Mouse (Mus musculus): ENCODE results near the gene 1700016D06Rik. TPM values are rescaled to one million over a fixed set of nuclear protein-coding genes. Genes with fewer than 3 reads are reported as not detected.
A peak's percentile ranks its signal among the peaks of the same experiment; 100 is the strongest.

1700016D06Rik gene
- polyA plus RNA-seq, 1 experiment from 2014 or later: not detected

DNA sequence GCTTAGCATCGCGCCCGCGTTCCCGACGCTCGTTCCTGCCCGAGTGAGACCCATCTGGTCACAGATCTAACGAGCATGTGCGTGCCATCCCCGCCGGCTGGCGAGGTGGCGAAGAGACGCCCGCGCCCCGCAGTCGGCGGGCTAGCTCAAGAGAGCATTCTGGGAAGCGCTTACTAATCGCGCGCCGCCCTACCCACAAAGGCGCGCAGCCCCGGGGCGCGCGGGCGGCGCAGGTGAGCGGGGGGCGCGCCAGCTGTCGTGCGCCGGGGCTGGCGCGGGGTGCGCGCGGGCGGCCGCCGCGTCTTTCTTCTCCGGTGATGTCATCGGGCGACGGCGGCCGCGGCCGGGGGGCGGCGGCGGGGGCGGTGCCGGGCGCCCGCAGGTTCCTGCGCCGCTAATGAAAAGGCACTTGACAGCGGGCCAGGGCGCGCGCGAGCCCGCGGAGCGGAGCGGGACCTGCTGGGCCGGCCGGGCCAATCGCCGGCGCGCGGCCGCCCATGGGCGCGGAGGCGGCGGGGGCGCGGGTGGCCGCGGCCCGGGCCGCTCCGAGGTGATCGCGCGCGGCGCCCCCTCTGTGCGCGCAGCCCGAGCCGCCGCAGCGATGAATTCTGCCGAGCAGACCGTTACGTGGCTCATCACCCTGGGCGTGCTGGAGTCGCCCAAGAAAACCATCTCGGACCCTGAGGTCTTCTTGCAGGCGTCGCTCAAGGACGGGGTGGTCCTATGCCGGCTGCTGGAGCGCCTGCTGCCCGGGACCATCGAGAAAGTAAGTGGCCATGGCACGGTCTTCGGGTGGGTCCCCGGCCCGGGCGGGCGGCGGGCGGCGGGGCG, 27.0 kb upstream of the 1700016D06Rik start, which contains the start of gene Arhgef7:
Gene Arhgef7 (plus strand): TSS at position 71 of the 831 bp plus-strand sequence.
- H3K9ac ChIP-seq (replicated peaks): peak within 1 kb of the TSS; percentile 89
- H3K4me3 ChIP-seq (replicated peaks): peak within 1 kb of the TSS; percentile 71
- no peaks in the 10 kb centered on the region for H3K9me3 ChIP-seq
- no peaks in the 10 kb centered on the region for H3K36me3 ChIP-seq
- H3K27me3 ChIP-seq: peaks cover 43% of the 10 kb centered on the region
- ATAC-seq (ENCODE audit: insufficient number of reproducible peaks, insufficient read depth, low FRiP score, low TSS enrichment, low read depth): peak; percentile 54
- H3K27ac ChIP-seq: peak within 1 kb of the TSS; percentile 87
- WGBS: under 1% methylated on average over 106 of the region's 127 CpGs
- H3K4me2 ChIP-seq: peak within 1 kb of the TSS; percentile 78
- peaks cover 37% of the 10 kb centered on the region for H3K4me1 ChIP-seq (replicated peaks)

DNA sequence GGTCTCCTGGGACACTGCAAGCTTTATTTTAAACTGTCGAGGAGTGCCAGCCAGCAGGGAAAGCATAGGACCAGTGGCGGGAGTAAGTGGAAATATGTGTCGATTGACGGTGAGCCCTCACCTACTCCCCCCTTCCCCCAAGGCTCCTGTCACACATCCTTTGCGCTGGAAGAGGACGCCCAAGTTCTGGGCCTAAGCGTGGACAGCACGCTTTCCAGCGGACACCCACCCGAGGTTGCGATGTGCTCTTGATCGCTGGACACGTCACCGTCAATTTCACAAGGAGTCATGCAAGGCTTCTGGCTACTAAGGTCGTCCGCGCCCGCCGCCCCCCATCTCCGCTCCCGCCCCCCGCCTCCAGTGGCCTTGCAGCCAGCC, 26.4 kb upstream of the 1700016D06Rik start:
- ATAC-seq (ENCODE audit: insufficient number of reproducible peaks, insufficient read depth, low FRiP score, low TSS enrichment, low read depth): 0 out of 2 replicates have a peak, but pooled peaks have one; percentile 27
- Histone ChIP-seq H3K9me3 (no peaks in the 10 kb centered on the region), H3K27me3 (peaks cover 44% of the 10 kb centered on the region), H3K4me3 (replicated peaks) (peak overlapping the region; percentile 71), H3K4me1 (replicated peaks) (peaks cover 37% of the 10 kb centered on the region), H3K9ac (replicated peaks) (peak overlapping the region; percentile 89), H3K4me2 (peak overlapping the region; percentile 78), H3K36me3 (no peaks in the 10 kb centered on the region), H3K27ac (no peak overlapping the region)
- under 1% methylated on average over 22 of the region's 22 CpGs for WGBS

DNA sequence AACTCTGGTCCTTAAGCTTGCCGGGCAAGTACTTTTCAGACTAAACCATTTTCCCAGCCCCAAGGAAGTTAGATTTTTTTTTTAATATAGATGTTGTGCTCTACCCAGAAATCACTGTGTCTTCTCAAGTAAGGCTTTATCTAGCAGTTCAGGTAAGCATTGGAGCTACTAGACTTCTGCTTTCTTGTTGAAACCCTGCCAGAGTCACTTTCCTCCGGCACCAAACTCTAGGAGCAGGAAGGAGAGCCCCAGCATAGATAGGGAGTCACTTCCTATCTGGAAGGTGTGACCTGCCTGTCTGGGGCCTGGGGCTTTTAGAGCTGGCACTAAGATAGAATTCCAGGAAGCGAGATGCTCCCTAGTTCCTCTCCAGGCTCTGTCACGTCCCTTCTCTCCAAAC, 16.3 kb upstream of the 1700016D06Rik start:
- no peak overlapping the region for H3K27ac ChIP-seq
- H3K4me3 ChIP-seq (replicated peaks): no peak overlapping the region
- peaks cover 7% of the 10 kb centered on the region for H3K4me1 ChIP-seq (replicated peaks)
- no peak overlapping the region for H3K4me2 ChIP-seq
- no peaks in the 10 kb centered on the region for H3K9me3 ChIP-seq
- 74% methylated on average over 4 of the region's 4 CpGs for WGBS
- no peaks in the 10 kb centered on the region for H3K36me3 ChIP-seq
- no peak overlapping the region for H3K9ac ChIP-seq (replicated peaks)
- no peak for ATAC-seq (ENCODE audit: insufficient number of reproducible peaks, insufficient read depth, low FRiP score, low TSS enrichment, low read depth)
- H3K27me3 ChIP-seq: peaks cover 3% of the 10 kb centered on the region; the same call in 1 of the 2 replicates

DNA sequence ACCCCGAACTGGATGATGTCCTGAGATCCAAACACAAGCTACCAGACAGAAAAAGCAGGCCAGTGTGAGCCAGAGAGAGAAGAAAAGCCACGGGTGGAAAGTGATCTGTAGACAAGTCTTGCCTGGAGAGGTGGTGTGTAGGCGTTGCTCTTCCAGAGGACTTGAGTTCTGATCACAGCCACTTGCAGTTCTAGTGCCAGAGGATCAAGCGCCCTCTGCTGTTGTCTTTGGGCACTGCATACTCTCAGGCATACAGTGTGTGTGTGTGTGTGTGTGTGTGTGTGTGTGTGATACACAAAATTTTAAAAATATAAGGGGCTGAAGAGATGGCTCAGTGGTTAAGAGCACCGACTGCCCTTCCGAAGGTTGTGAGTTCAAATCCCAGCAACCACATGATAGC, 11.4 kb upstream of the 1700016D06Rik start:
- 82% methylated on average over 6 of the region's 6 CpGs for WGBS
- no peak overlapping the region for H3K4me2 ChIP-seq
- ATAC-seq (ENCODE audit: insufficient number of reproducible peaks, insufficient read depth, low FRiP score, low TSS enrichment, low read depth): no peak

DNA sequence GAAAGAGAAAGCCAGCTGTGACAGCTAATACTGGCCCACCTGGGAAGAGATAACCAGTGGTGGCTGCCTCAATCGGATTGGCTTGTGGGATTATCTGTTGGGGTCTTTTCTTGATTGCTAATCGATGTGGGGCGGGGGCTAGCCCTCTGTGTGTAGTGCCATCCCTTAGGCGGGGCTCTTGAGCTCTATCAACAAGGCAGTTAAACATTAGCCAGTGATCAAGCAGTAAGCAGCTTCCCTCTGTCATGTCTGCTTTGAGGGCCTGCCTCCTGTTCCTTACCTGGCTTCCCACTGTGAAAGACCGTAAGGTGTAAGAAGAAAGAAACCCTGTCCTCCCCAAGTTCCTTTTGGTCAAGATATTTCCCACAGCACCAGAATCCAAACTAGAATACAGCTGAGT, 9.6 kb upstream of the 1700016D06Rik start:
- peaks cover 7% of the 10 kb centered on the region for H3K4me1 ChIP-seq (replicated peaks)
- ATAC-seq (ENCODE audit: insufficient number of reproducible peaks, insufficient read depth, low FRiP score, low TSS enrichment, low read depth): no peak
- H3K27ac ChIP-seq: no peak overlapping the region
- H3K9me3 ChIP-seq: no peaks in the 10 kb centered on the region
- H3K4me2 ChIP-seq: no peak overlapping the region
- no peak overlapping the region for H3K9ac ChIP-seq (replicated peaks)
- H3K27me3 ChIP-seq: peaks cover 7% of the 10 kb centered on the region; the same call in 1 of the 2 replicates
- WGBS: 62% methylated on average over 5 of the region's 5 CpGs
- H3K4me3 ChIP-seq (replicated peaks): no peak overlapping the region
- H3K36me3 ChIP-seq: no peaks in the 10 kb centered on the region

More for the DNA sequence above, 11.4 kb upstream of the 1700016D06Rik start:
- Histone ChIP-seq H3K4me3 (replicated peaks) (no peak overlapping the region), H3K27ac (no peak overlapping the region), H3K9me3 (no peaks in the 10 kb centered on the region), H3K36me3 (no peaks in the 10 kb centered on the region), H3K27me3 (peaks cover 7% of the 10 kb centered on the region; the same call in 1 of the 2 replicates), H3K4me1 (replicated peaks) (peaks cover 7% of the 10 kb centered on the region), H3K9ac (replicated peaks) (no peak overlapping the region)

DNA sequence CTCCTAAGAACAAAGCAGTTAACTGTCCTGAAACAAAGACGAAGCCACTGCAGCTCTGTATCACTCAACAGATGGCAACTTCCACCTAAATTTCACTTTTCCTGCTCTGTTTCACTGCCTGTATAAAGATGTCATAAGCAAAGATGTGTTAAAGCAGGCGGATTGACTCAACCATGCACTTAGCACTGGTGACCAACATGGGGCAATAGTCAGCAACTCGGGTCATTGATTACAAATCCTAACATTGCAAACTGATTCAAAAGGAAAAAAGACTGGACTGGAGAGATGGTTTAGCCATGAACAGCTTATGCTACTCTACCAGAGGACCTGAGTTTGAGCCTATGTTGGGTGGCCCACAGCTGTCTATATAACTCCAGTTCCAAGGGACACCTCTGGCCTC, 8.7 kb upstream of the 1700016D06Rik start:
- no peak for ATAC-seq (ENCODE audit: insufficient number of reproducible peaks, insufficient read depth, low FRiP score, low TSS enrichment, low read depth)
- Histone ChIP-seq H3K4me3 (replicated peaks) (no peak overlapping the region), H3K4me1 (replicated peaks) (peaks cover 7% of the 10 kb centered on the region), H3K36me3 (no peaks in the 10 kb centered on the region), H3K4me2 (no peak overlapping the region), H3K9me3 (no peaks in the 10 kb centered on the region; the same call in 1 of the 2 replicates), H3K27ac (no peak overlapping the region), H3K9ac (replicated peaks) (no peak overlapping the region), H3K27me3 (peaks cover 7% of the 10 kb centered on the region; the same call in 1 of the 2 replicates)
- WGBS: 88% methylated on average over 3 of the region's 3 CpGs

DNA sequence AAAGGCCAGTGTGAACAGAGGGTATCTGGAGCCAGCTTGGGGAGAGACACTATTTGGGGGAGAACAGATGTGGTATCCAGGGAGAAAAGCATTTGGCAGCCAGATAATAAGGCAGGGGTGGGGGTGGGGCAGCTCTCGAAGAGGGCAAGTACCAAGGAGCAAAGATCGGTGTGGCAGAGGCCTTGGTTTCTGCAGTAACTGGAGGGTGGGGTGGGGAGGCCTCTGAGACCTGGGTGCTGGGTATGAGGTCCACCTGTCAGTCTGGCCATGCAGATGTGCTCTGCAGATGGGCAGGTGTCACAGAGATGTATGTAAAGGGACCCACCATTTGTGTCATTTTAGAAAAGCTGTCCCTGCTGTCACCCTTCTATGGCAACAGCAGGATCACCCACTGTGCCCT, 8.0 kb upstream of the 1700016D06Rik start:
- Histone ChIP-seq H3K4me3 (replicated peaks) (no peak overlapping the region), H3K4me1 (replicated peaks) (peaks cover 5% of the 10 kb centered on the region), H3K9me3 (no peaks in the 10 kb centered on the region; the same call in 1 of the 2 replicates), H3K27ac (no peak overlapping the region), H3K9ac (replicated peaks) (no peak overlapping the region), H3K27me3 (peaks cover 7% of the 10 kb centered on the region; the same call in 1 of the 2 replicates), H3K4me2 (no peak overlapping the region), H3K36me3 (no peaks in the 10 kb centered on the region)
- WGBS: 54% methylated on average over 2 of the region's 2 CpGs
- no peak for ATAC-seq (ENCODE audit: insufficient number of reproducible peaks, insufficient read depth, low FRiP score, low TSS enrichment, low read depth)

DNA sequence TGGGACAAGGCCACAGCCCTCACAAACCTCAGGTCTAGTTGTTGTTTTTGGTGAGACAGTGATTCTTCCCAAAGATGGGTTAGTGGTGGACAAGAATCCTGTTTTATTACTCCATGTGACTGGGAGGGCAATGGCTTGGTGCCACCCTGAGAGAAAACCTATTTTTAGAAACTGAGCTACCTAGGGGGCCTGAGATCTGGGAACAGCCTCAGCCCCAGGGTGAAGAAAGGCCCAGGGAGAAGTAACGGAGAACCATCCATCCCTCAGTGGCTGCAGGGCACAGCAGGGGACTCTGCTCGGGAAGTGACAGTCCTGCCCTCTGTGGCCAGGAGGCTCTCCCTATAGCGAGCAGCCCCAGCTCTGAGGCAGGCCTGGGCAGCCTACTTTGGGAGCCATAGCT, 6.8 kb upstream of the 1700016D06Rik start:
- Histone ChIP-seq H3K4me1 (replicated peaks) (no peaks in the 10 kb centered on the region), H3K4me3 (replicated peaks) (no peak overlapping the region), H3K27ac (no peak overlapping the region), H3K36me3 (no peaks in the 10 kb centered on the region), H3K4me2 (no peak overlapping the region), H3K9ac (replicated peaks) (no peak overlapping the region; the same call in 1 of the 2 replicates), H3K27me3 (peaks cover 7% of the 10 kb centered on the region; the same call in 1 of the 2 replicates), H3K9me3 (no peaks in the 10 kb centered on the region; the same call in 1 of the 2 replicates)
- ATAC-seq (ENCODE audit: insufficient number of reproducible peaks, insufficient read depth, low FRiP score, low TSS enrichment, low read depth): no peak
- 23% methylated on average over 3 of the region's 3 CpGs for WGBS

DNA sequence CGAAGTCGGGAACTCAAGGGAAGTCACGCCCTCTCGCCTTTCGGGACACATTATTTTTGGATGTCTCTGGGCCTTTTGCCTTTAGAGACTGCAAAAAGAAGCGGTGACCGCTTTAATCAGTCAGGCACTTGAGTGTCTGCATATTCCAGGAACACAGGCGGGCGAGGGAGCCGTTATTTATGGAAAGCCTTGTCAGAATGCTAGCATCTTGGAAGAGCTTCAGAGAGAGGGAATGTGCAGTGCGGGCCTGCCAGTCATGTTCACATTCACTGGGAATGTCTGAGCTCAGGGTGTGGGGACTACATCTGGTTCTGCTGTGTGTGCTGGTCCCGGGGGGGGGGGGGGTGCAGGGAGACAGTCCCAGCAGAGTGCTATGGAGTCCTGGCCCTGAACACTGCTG, 5.0 kb upstream of the 1700016D06Rik start:
- H3K9me3 ChIP-seq: no peaks in the 10 kb centered on the region; the same call in 1 of the 2 replicates
- H3K4me3 ChIP-seq (replicated peaks): no peak overlapping the region
- H3K4me2 ChIP-seq: no peak overlapping the region
- H3K36me3 ChIP-seq: no peaks in the 10 kb centered on the region
- ATAC-seq (ENCODE audit: insufficient number of reproducible peaks, insufficient read depth, low FRiP score, low TSS enrichment, low read depth): no peak
- peaks cover 7% of the 10 kb centered on the region; the same call in 1 of the 2 replicates for H3K27me3 ChIP-seq
- no peaks in the 10 kb centered on the region for H3K4me1 ChIP-seq (replicated peaks)
- H3K27ac ChIP-seq: no peak overlapping the region
- no peak overlapping the region for H3K9ac ChIP-seq (replicated peaks)
- WGBS: 86% methylated on average over 12 of the region's 12 CpGs

DNA sequence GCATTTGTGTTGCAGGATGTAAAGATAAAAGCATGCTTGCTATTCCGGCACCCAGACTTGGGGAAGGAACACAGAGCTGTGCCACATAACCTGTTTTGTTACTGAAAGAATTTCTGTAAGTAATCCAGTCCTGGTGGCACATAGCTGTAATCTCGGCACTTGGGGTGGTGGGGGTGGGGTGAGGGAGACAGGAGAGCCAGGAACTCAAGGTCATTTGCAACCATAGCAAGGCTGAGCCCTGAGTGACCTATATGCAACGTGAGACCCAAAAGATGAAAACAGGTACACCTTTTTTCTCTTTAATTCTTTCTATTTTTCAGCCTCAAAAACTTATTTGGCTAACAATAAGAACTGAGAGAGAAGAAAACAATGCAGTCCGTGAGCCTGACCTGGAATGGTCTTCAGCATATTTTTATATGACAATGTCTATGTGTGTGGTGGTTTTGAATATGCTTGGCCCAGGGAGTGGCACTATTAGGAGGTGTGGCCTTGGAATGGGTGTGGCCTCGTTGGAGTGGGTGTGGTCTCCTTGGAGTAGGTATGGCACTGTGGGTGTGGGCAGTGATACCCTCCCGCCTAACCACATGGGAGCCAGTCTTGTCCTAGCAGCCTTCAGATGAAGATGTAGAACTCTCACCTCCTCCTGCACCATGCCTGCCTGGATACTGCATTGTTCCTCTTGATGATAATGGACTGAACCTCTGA, 4.0 kb upstream of the 1700016D06Rik start:
- no peak overlapping the region for H3K4me3 ChIP-seq (replicated peaks)
- no peaks in the 10 kb centered on the region for H3K36me3 ChIP-seq
- H3K9ac ChIP-seq (replicated peaks): no peak overlapping the region
- H3K4me1 ChIP-seq (replicated peaks): peaks cover 4% of the 10 kb centered on the region
- no peak overlapping the region for H3K4me2 ChIP-seq
- 70% methylated on average over 6 of the region's 6 CpGs for WGBS
- ATAC-seq (ENCODE audit: insufficient number of reproducible peaks, insufficient read depth, low FRiP score, low TSS enrichment, low read depth): no peak
- no peaks in the 10 kb centered on the region; the same call in 1 of the 2 replicates for H3K9me3 ChIP-seq
- H3K27ac ChIP-seq: no peak overlapping the region
- H3K27me3 ChIP-seq: peaks cover 10% of the 10 kb centered on the region

DNA sequence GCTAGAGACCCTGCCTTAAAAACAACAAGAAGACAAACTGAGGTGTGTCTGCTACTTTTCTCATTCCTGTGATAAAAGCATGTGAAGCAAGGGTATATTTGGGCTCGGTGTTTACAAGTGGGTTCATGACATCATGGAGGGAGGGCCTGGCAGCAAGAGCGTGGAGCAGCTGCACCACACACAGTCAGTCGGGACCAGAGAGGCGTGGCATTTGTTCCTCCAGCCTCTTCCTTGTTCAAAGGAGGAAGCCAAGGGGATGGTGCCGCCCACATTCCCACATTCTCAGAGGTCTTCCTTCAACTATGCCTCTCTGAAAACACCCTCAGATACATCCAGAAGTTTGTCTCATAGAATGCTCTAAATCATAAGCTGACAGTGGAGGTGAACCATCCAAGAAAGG, 2.9 kb upstream of the 1700016D06Rik start:
- Histone ChIP-seq H3K36me3 (no peaks in the 10 kb centered on the region), H3K27me3 (peaks cover 12% of the 10 kb centered on the region), H3K4me1 (replicated peaks) (peaks cover 9% of the 10 kb centered on the region), H3K4me2 (no peak overlapping the region), H3K9ac (replicated peaks) (no peak overlapping the region), H3K4me3 (replicated peaks) (no peak overlapping the region), H3K9me3 (no peaks in the 10 kb centered on the region; the same call in 1 of the 2 replicates), H3K27ac (no peak overlapping the region)
- no peak for ATAC-seq (ENCODE audit: insufficient number of reproducible peaks, insufficient read depth, low FRiP score, low TSS enrichment, low read depth)
- WGBS: 82% methylated on average over 5 of the region's 5 CpGs

Data from limb, embryonic 12.5 days (tissue).